Mouse (Mus musculus): ENCODE results near the gene Hist1h1a.
"Not testable (repeated sequence)": the region's sequence is repeated elsewhere in the genome, so short reads cannot be mapped to it uniquely, and the experiment has no call there.

DNA sequence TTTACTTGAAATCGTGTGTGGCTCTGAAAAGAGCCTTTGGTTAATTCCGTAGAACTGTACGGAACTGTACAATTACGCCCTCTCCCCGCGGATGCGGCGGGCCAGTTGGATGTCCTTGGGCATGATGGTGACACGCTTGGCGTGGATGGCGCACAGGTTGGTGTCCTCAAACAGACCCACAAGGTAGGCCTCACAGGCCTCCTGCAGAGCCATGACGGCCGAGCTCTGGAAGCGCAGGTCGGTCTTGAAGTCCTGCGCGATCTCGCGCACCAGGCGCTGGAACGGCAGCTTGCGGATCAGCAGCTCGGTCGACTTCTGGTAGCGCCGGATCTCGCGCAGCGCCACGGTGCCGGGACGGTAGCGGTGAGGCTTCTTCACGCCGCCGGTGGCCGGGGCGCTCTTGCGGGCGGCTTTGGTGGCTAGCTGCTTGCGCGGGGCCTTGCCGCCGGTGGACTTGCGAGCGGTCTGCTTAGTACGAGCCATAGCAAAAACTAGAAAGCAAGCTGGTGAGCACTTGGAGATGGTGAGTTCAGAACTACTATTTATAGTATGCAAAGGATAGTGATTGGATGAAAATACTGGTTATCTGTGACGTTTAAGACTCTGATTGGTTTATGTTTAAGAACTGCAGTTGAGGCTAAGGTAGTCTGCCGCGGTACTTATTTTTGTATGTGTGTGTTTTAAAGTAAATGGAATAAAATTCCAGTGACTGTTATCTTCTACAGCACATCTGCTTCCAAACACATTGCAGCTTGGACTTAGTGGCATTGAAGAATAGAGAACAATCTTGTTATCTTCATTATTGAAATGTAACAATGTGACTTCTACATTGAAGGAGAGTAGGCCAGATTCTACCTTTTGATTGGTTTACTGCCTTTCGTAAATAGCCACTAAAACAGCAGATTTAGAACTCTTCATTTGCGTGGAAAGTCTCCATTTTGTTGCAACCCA lies 1.3 kb upstream of the Hist1h1a start, which contains the start of gene Hist1h3a:
- not testable (repeated sequence) for TF ChIP-seq GABPA (IDR thresholded peaks at IDR 0.05; ENCODE audit: insufficient replicate concordance, low read depth, low read length); EP300 (IDR thresholded peaks at IDR 0.05; ENCODE audit: low read length); CTCF (conservative IDR thresholded peaks at IDR 0.05 in 1 of 2, IDR thresholded peaks at IDR 0.05 in 1 of 2; ENCODE audit: low read depth in 2 of 2, low read length in 2 of 2); MAFK (IDR thresholded peaks at IDR 0.05; ENCODE audit: insufficient replicate concordance, low read length)
- TF ChIP-seq POLR2A (IDR thresholded peaks at IDR 0.05; ENCODE audit: low read depth, low read length) (peak; percentile 96), ELF1 (IDR thresholded peaks at IDR 0.05; ENCODE audit: low read depth, low read length) (peak; percentile 3; the same call in 1 of the 2 replicates), MAX (IDR thresholded peaks at IDR 0.05; ENCODE audit: low read length) (peak; percentile 70), RCOR1 (conservative IDR thresholded peaks at IDR 0.05; ENCODE audit: low read depth, low read length) (0 out of 2 replicates have a peak, but pooled peaks have one; percentile 24)

Measured in CH12.LX (cell line).